9 mouse cellular contexts compared by ENCODE assay signal in the genomic region with DNA sequence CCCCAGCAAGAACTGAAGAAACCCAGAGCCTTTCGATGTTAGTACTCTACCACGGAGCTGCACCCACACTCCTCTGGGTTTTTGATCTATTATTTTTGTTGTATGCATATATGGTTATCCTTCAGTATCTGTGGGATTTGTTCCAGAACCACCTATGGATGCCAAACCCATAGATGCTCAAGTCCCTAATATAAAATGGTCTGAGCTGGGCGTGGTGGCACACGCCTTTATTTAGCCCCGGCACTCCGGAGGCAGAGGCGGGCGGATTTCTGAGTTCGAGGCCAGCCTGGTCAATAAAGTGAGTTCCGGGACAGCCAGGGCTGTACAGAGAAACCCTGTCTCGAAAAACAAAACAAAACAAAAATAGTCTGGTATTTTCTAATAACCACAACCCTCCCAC. TPM values are rescaled to one million over a fixed set of nuclear protein-coding genes. Genes with fewer than 3 reads are reported as not detected.
DNase-seq lines count a peak whose midpoint lies in the region; ATAC-seq and TF ChIP-seq lines count a peak whose summit lies in the region.
"Had no signal": no experiment of that assay in that cellular context is flagged by ENCODE, and none has a peak within 500 bp of the region (broad histone marks: within the 10 kb centered on the region; RNA-seq: fewer than 3 reads in every experiment).

No protein-coding gene starts in this region.

- H3K9ac ChIP-seq in heart, embryonic 14.5 days (ENCODE audit: low read length), result peak overlapping the region; percentile 74
- no peak overlapping the region; the same call in 1 of the 2 replicates for H3K9ac ChIP-seq in hindbrain, embryonic 16.5 days (ENCODE audit: low read depth, low read length)
- peak overlapping the region; percentile 42; the same call in 1 of the 2 replicates for H3K9ac ChIP-seq in midbrain, embryonic 14.5 days (replicated peaks; ENCODE audit: low read length)

- no peak for ATAC-seq in heart, embryonic 14.5 days (ENCODE audit: insufficient number of reproducible peaks, insufficient read depth, low FRiP score, low read depth)
- ATAC-seq in hindbrain, embryonic 16.5 days, result peak; percentile 0; the same call in 1 of the 2 replicates
- ATAC-seq in midbrain, embryonic 14.5 days (ENCODE audit: low FRiP score, low TSS enrichment), result no peak

- no peaks in the 10 kb centered on the region for H3K9me3 ChIP-seq in heart, embryonic 14.5 days (ENCODE audit: control insufficient read depth, low read length)
- no peaks in the 10 kb centered on the region for H3K9me3 ChIP-seq in hindbrain, embryonic 16.5 days (ENCODE audit: control insufficient read depth, low read length)
- no peaks in the 10 kb centered on the region for H3K9me3 ChIP-seq in midbrain, embryonic 14.5 days (ENCODE audit: control insufficient read depth, low read length)

- no peak for DNase-seq in heart, postnatal 36 days
- no peak for DNase-seq in midbrain, embryonic 14.5 days
- DNase-seq in layer of hippocampus, adult 9-11 months, result no peak
- DNase-seq in lung, adult 2 months, result no peak
- no peak for DNase-seq in right cerebral cortex, postnatal 25 days

- peaks cover 56% of the 10 kb centered on the region for H3K36me3 ChIP-seq in heart, embryonic 14.5 days (ENCODE audit: control insufficient read depth, insufficient read depth, low read length)
- H3K36me3 ChIP-seq in hindbrain, embryonic 16.5 days (ENCODE audit: control insufficient read depth, insufficient read depth, low read length), result peaks cover 39% of the 10 kb centered on the region
- H3K36me3 ChIP-seq in midbrain, embryonic 14.5 days (ENCODE audit: control insufficient read depth, insufficient read depth, low read length), result peaks cover 52% of the 10 kb centered on the region

- intact Hi-C loops in heart, postnatal 36 days (cut with DNase I), result no loop called here

- 51% methylated on average over 11 of the region's 11 CpGs for WGBS in heart, embryonic 14.5 days
- WGBS in hindbrain, embryonic 16.5 days, result 59% methylated on average over 11 of the region's 11 CpGs
- WGBS in midbrain, embryonic 14.5 days, result 61% methylated on average over 11 of the region's 11 CpGs
- WGBS in lung, adult 2 months, result 50% methylated on average over 11 of the region's 11 CpGs

- TF ChIP-seq POLR2A in bone marrow macrophage, adult 2 months (IDR thresholded peaks at IDR 0.05; ENCODE audit: borderline replicate concordance, low read depth, low read length), result no peak
- no peak for TF ChIP-seq POLR2A in lung, adult 2 months (IDR thresholded peaks at IDR 0.05; ENCODE audit: borderline replicate concordance, extremely low read depth, low read depth, low read length)

- H3K27me3 ChIP-seq in heart, embryonic 14.5 days (ENCODE audit: control insufficient read depth, insufficient read depth, low read length), result no peaks in the 10 kb centered on the region
- no peaks in the 10 kb centered on the region for H3K27me3 ChIP-seq in hindbrain, embryonic 16.5 days (replicated peaks; ENCODE audit: control insufficient read depth, insufficient read depth, low read length)
- no peaks in the 10 kb centered on the region for H3K27me3 ChIP-seq in midbrain, embryonic 14.5 days (ENCODE audit: control insufficient read depth, insufficient read depth, low read length)

- H3K27ac ChIP-seq in heart, embryonic 14.5 days (replicated peaks in 1 of 2; ENCODE audit: control insufficient read depth in 1 of 2, insufficient read depth in 1 of 2, low read depth in 2 of 2, low read length in 2 of 2), result peak overlapping the region; percentile 77 to 84; a peak in 3 of 4 replicates
- peak overlapping the region; percentile 84 for H3K27ac ChIP-seq in bone marrow macrophage, adult 2 months (ENCODE audit: insufficient read depth, low read depth, low read length)
- H3K27ac ChIP-seq in hindbrain, embryonic 16.5 days (ENCODE audit: low read depth, low read length), result peak overlapping the region; percentile 78
- H3K27ac ChIP-seq in midbrain, embryonic 14.5 days (replicated peaks; ENCODE audit: low read depth, low read length), result peak overlapping the region; percentile 78

- no peak for TF ChIP-seq CTCF in bone marrow macrophage, adult 2 months (IDR thresholded peaks at IDR 0.05; ENCODE audit: low read depth, low read length)
- no peak for TF ChIP-seq CTCF in lung, adult 2 months (IDR thresholded peaks at IDR 0.05; ENCODE audit: insufficient read depth, low read length)

- peaks cover 7 to 12% of the 10 kb centered on the region in 2 experiments for H3K4me1 ChIP-seq in heart, embryonic 14.5 days (ENCODE audit: control insufficient read depth in 2 of 2, insufficient read depth in 2 of 2, low read length in 2 of 2)
- peaks cover 20% of the 10 kb centered on the region for H3K4me1 ChIP-seq in bone marrow macrophage, adult 2 months (ENCODE audit: control insufficient read depth, insufficient read depth, low read length)
- peaks cover 18% of the 10 kb centered on the region for H3K4me1 ChIP-seq in hindbrain, embryonic 16.5 days (ENCODE audit: control insufficient read depth, insufficient read depth, low read depth, low read length)
- peaks cover 14% of the 10 kb centered on the region for H3K4me1 ChIP-seq in midbrain, embryonic 14.5 days (ENCODE audit: control insufficient read depth, insufficient read depth, low read length)
- H3K4me1 ChIP-seq in lung, adult 2 months (ENCODE audit: control insufficient read depth, insufficient read depth, low read length), result peaks cover 6% of the 10 kb centered on the region

- H3K4me2 ChIP-seq in heart, embryonic 14.5 days (ENCODE audit: low read length), result peak overlapping the region; percentile 72
- peak overlapping the region; percentile 81 for H3K4me2 ChIP-seq in hindbrain, embryonic 16.5 days (ENCODE audit: low read length)
- H3K4me2 ChIP-seq in midbrain, embryonic 14.5 days (ENCODE audit: low read length), result peak overlapping the region; percentile 70

- peak overlapping the region; percentile 42 to 96; a peak in 3 of 4 replicates for H3K4me3 ChIP-seq in heart, embryonic 14.5 days (ENCODE audit: control insufficient read depth in 1 of 2, insufficient read depth in 1 of 2, low read depth in 1 of 2, low read length in 2 of 2)
- H3K4me3 ChIP-seq in bone marrow macrophage, adult 2 months (ENCODE audit: insufficient read depth, low read length), result peak overlapping the region; percentile 56
- peak overlapping the region; percentile 100 for H3K4me3 ChIP-seq in hindbrain, embryonic 16.5 days (ENCODE audit: low read length)
- peak overlapping the region; percentile 100 for H3K4me3 ChIP-seq in midbrain, embryonic 14.5 days (replicated peaks; ENCODE audit: low read depth, low read length)
- H3K4me3 ChIP-seq in lung, adult 2 months (replicated peaks; ENCODE audit: extremely low read depth, low read depth, low read length), result no peak overlapping the region

RNA-seq across cellular contexts. Expression of gene Rpsa, which starts 0.6 kb away (rescaled TPM):
- 1,085 and 1,200 TPM in 2 replicates for polyA plus RNA-seq in heart, embryonic 14.5 days (2014; fragmentation: Nextera tagmentation; extraction: Ambion mirVana)
- total RNA-seq in heart, postnatal 36 days (2021), result 100 to 1,000 TPM; 494 to 510 TPM
- 1,167 and 1,228 TPM in 2 replicates for polyA plus RNA-seq in bone marrow macrophage, adult 2 months (2012; ENCODE audit: insufficient read depth, insufficient read length, missing spikeins)
- 939 and 943 TPM in 2 replicates for polyA plus RNA-seq in hindbrain, embryonic 16.5 days (2015; fragmentation: Nextera tagmentation; extraction: Ambion mirVana)
- polyA plus RNA-seq in midbrain, embryonic 14.5 days (2014; fragmentation: Nextera tagmentation; extraction: Ambion mirVana), result 1,176 and 1,335 TPM in 2 replicates
- 1,383 and 1,388 TPM in 2 replicates for polyA plus RNA-seq in lung, adult 2 months (2012; rRNA removed)

RNA-seq across cellular contexts. Expression of gene Slc25a38, which starts 16.7 kb away (rescaled TPM):
- 15.9 and 19.5 TPM in 2 replicates for polyA plus RNA-seq in heart, embryonic 14.5 days (2014; fragmentation: Nextera tagmentation; extraction: Ambion mirVana)
- total RNA-seq in heart, postnatal 36 days (2021), result 10 to 100 TPM; 18.9 to 21.1 TPM
- polyA plus RNA-seq in bone marrow macrophage, adult 2 months (2012; ENCODE audit: insufficient read depth, insufficient read length, missing spikeins), result 18.5 and 18.7 TPM in 2 replicates
- polyA plus RNA-seq in hindbrain, embryonic 16.5 days (2015; fragmentation: Nextera tagmentation; extraction: Ambion mirVana), result 48.1 and 48.6 TPM in 2 replicates
- 36.8 and 43.2 TPM in 2 replicates for polyA plus RNA-seq in midbrain, embryonic 14.5 days (2014; fragmentation: Nextera tagmentation; extraction: Ambion mirVana)
- 34.2 and 41.9 TPM in 2 replicates for polyA plus RNA-seq in lung, adult 2 months (2012; rRNA removed)

RNA-seq across cellular contexts. Expression of gene Mobp, which starts 22.6 kb away (rescaled TPM):
- polyA plus RNA-seq in heart, embryonic 14.5 days (2014; fragmentation: Nextera tagmentation; extraction: Ambion mirVana), result not detected in 2 replicates
- total RNA-seq in heart, postnatal 36 days (2021), result not detected
- not detected in 2 replicates for polyA plus RNA-seq in bone marrow macrophage, adult 2 months (2012; ENCODE audit: insufficient read depth, insufficient read length, missing spikeins)
- polyA plus RNA-seq in hindbrain, embryonic 16.5 days (2015; fragmentation: Nextera tagmentation; extraction: Ambion mirVana), result 0.20 and 0.21 TPM in 2 replicates
- polyA plus RNA-seq in midbrain, embryonic 14.5 days (2014; fragmentation: Nextera tagmentation; extraction: Ambion mirVana), result not detected in 2 replicates
- not detected in 2 replicates for polyA plus RNA-seq in lung, adult 2 months (2012; rRNA removed)
- total RNA-seq: common myeloid progenitor, adult 5-6 weeks had no signal

RNA-seq across cellular contexts. Expression of gene Ccr8, which starts 35.0 kb away (rescaled TPM):
- 0.18 TPM in 1 of 2 replicates, not detected in the other for polyA plus RNA-seq in heart, embryonic 14.5 days (2014; fragmentation: Nextera tagmentation; extraction: Ambion mirVana)
- total RNA-seq in heart, postnatal 36 days (2021), result not detected
- polyA plus RNA-seq in bone marrow macrophage, adult 2 months (2012; ENCODE audit: insufficient read depth, insufficient read length, missing spikeins), result not detected in 2 replicates
- not detected in 2 replicates for polyA plus RNA-seq in hindbrain, embryonic 16.5 days (2015; fragmentation: Nextera tagmentation; extraction: Ambion mirVana)
- not detected in 2 replicates for polyA plus RNA-seq in midbrain, embryonic 14.5 days (2014; fragmentation: Nextera tagmentation; extraction: Ambion mirVana)
- polyA plus RNA-seq in lung, adult 2 months (2012; rRNA removed), result 1.3 and 1.5 TPM in 2 replicates
- total RNA-seq: common myeloid progenitor, adult 5-6 weeks had no signal

RNA-seq across cellular contexts. Expression of gene Cx3cr1, which starts 57.2 kb away (rescaled TPM):
- polyA plus RNA-seq in heart, embryonic 14.5 days (2014; fragmentation: Nextera tagmentation; extraction: Ambion mirVana), result 7.5 and 9.0 TPM in 2 replicates
- 1 to 10 TPM; 3.1 to 5.4 TPM for total RNA-seq in heart, postnatal 36 days (2021)
- 59.9 and 65.4 TPM in 2 replicates for polyA plus RNA-seq in bone marrow macrophage, adult 2 months (2012; ENCODE audit: insufficient read depth, insufficient read length, missing spikeins)
- 10.0 and 10.3 TPM in 2 replicates for polyA plus RNA-seq in hindbrain, embryonic 16.5 days (2015; fragmentation: Nextera tagmentation; extraction: Ambion mirVana)
- 3.4 and 5.0 TPM in 2 replicates for polyA plus RNA-seq in midbrain, embryonic 14.5 days (2014; fragmentation: Nextera tagmentation; extraction: Ambion mirVana)
- polyA plus RNA-seq in lung, adult 2 months (2012; rRNA removed), result 8.4 and 10.9 TPM in 2 replicates
